Mouse (Mus musculus) forebrain, embryonic 11.5 days (tissue): ENCODE data around the gene Slc17a4. TPM values are rescaled to one million over a fixed set of nuclear protein-coding genes. Genes with fewer than 3 reads are reported as not detected.

Experiments
- ATAC-seq: fragments of 200-750 bp; cut with Nextera tagmentation; replicated peaks from 2 replicates; pipeline ENCODE4 v1.8.0; 2017; ENCODE audit warnings: moderate TSS enrichment; ENCODE audit not compliant: low FRiP score
- DNase-seq: peaks from one replicate; pipeline ENCODE4 v3.0.0-alpha.2; 2017; ENCODE audit warnings: low spot score
- H3K27ac ChIP-seq: fragments of 300-500 bp; sonication (generic); 2 replicates; pipeline ENCODE4 v1.5.1; 2014; ENCODE audit warnings: low read depth, low read length
- H3K27me3 ChIP-seq: fragments of 300-500 bp; sonication (generic); 2 replicates; pipeline ENCODE4 v1.6.1; 2014; ENCODE audit warnings: mild to moderate bottlenecking, low read length, mixed read lengths; ENCODE audit not compliant: control insufficient read depth, insufficient read depth
- H3K36me3 ChIP-seq: fragments of 300-500 bp; sonication (generic); 2 replicates; pipeline ENCODE4 v1.6.1; 2014; ENCODE audit warnings: mild to moderate bottlenecking, low read length, moderate library complexity, mixed read lengths; ENCODE audit not compliant: control insufficient read depth, insufficient read depth
- H3K4me1 ChIP-seq: fragments of 300-500 bp; sonication (generic); replicated peaks from 2 replicates; pipeline ENCODE4 v1.6.1; 2014; ENCODE audit warnings: low read length, mixed read lengths; ENCODE audit not compliant: control insufficient read depth, insufficient read depth
- H3K4me2 ChIP-seq: fragments of 300-500 bp; sonication (generic); 2 replicates; pipeline ENCODE4 v1.6.1; 2014; ENCODE audit warnings: low read depth, mild to moderate bottlenecking, low read length, moderate library complexity, mixed read lengths; ENCODE audit not compliant: severe bottlenecking
- H3K4me3 ChIP-seq: fragments of 300-500 bp; sonication (generic); 2 replicates; pipeline ENCODE4 v1.5.1; 2014; ENCODE audit warnings: low read depth, low read length
- H3K9ac ChIP-seq: fragments of 300-500 bp; sonication (generic); 2 replicates; pipeline ENCODE4 v1.6.1; 2014; ENCODE audit warnings: low read length
- H3K9me3 ChIP-seq: fragments of 300-500 bp; sonication (generic); 2 replicates; pipeline ENCODE4 v1.6.1; 2016; ENCODE audit warnings: low read length, mixed read lengths; ENCODE audit not compliant: control insufficient read depth
- WGBS: fragments of 180-500 bp; shearing (Covaris S2); extraction: QIAGEN DNeasy Blood & Tissue Kit; methylation state at CpG from one replicate; pipeline ENCODE4 v1.1.7; 2014; 5-methylcytosine and 5-hydroxymethylcytosine counted together
- polyA plus RNA-seq: library from polyadenylated mRNA; unstranded; fragments of >200 nt; fragmentation: Nextera tagmentation; extraction: Ambion mirVana; gene quantifications from 2 replicates; pipeline ENCODE4 v1.2.1, GENCODE M21; 2014

Gene Slc17a4
- not detected in 2 replicates for polyA plus RNA-seq

GRCm38 (mm10) chr13:23914376-23915167 lies at the start of gene Slc17a4:
Gene Slc17a4, minus strand, starts transcription at chr13:23915009.
- no peak within 1 kb of the TSS for H3K4me3 ChIP-seq
- no peaks in the 10 kb centered on the region for H3K27me3 ChIP-seq
- ATAC-seq (no peak), DNase-seq (no peak)
- no peaks in the 10 kb centered on the region for H3K36me3 ChIP-seq
- no peak within 1 kb of the TSS for H3K27ac ChIP-seq
- H3K9ac ChIP-seq = no peak within 1 kb of the TSS
- WGBS = 75% methylated on average over 9 of the region's 9 CpGs
- H3K4me1 ChIP-seq = no peaks in the 10 kb centered on the region
- no peak within 1 kb of the TSS for H3K4me2 ChIP-seq
- H3K9me3 ChIP-seq = no peaks in the 10 kb centered on the region

- no peaks in the 10 kb centered on the region for H3K9me3 ChIP-seq
- no peaks in the 10 kb centered on the region for H3K27me3 ChIP-seq
- no peak overlapping the region for H3K4me2 ChIP-seq
- DNase-seq = no peak
- ATAC-seq = no peak
- H3K4me1 ChIP-seq = no peaks in the 10 kb centered on the region
- WGBS = 18% methylated on average over 2 of the region's 2 CpGs
- no peaks in the 10 kb centered on the region for H3K36me3 ChIP-seq
- H3K9ac ChIP-seq = no peak overlapping the region
- H3K27ac ChIP-seq = no peak overlapping the region
- H3K4me3 ChIP-seq = no peak overlapping the region
These were observed 45.0 kb upstream of the Slc17a4 start for GRCm38 (mm10) chr13:23959776-23960175.

GRCm38 (mm10) chr13:23950928-23951327 lies 36.1 kb upstream of the Slc17a4 start:
- H3K27ac ChIP-seq = no peak overlapping the region
- 78% methylated on average over 3 of the region's 3 CpGs for WGBS
- no peaks in the 10 kb centered on the region for H3K9me3 ChIP-seq
- no peak for ATAC-seq
- no peak overlapping the region for H3K9ac ChIP-seq
- no peaks in the 10 kb centered on the region for H3K27me3 ChIP-seq
- no peak overlapping the region for H3K4me3 ChIP-seq
- no peak overlapping the region for H3K4me2 ChIP-seq
- H3K4me1 ChIP-seq = 0 out of 2 replicates have a peak, but pooled peaks cover 2% of the 10 kb centered on the region
- no peak for DNase-seq
- H3K36me3 ChIP-seq = no peaks in the 10 kb centered on the region

GRCm38 (mm10) chr13:23949484-23950246 lies 34.9 kb upstream of the Slc17a4 start:
- DNase-seq (no peak), ATAC-seq (peak; percentile 56)
- Histone ChIP-seq H3K36me3 (no peaks in the 10 kb centered on the region), H3K4me3 (no peak overlapping the region), H3K4me1 (0 out of 2 replicates have a peak, but pooled peaks cover 2% of the 10 kb centered on the region), H3K27me3 (no peaks in the 10 kb centered on the region), H3K9me3 (no peaks in the 10 kb centered on the region), H3K27ac (no peak overlapping the region), H3K4me2 (no peak overlapping the region), H3K9ac (no peak overlapping the region)
- WGBS = 57% methylated on average over 14 of the region's 14 CpGs

GRCm38 (mm10) chr13:23946254-23946653 lies 31.4 kb upstream of the Slc17a4 start:
- Histone ChIP-seq H3K36me3 (no peaks in the 10 kb centered on the region), H3K9ac (no peak overlapping the region), H3K27me3 (no peaks in the 10 kb centered on the region), H3K27ac (no peak overlapping the region), H3K4me3 (no peak overlapping the region), H3K4me2 (no peak overlapping the region), H3K9me3 (no peaks in the 10 kb centered on the region), H3K4me1 (0 out of 2 replicates have a peak, but pooled peaks cover 2% of the 10 kb centered on the region)
- DNase-seq = no peak
- WGBS = 35% methylated on average over 2 of the region's 2 CpGs
- no peak for ATAC-seq

GRCm38 (mm10) chr13:23942861-23943260 lies 28.1 kb upstream of the Slc17a4 start:
- DNase-seq (no peak), ATAC-seq (no peak)
- no peak overlapping the region for H3K9ac ChIP-seq
- no peak overlapping the region for H3K27ac ChIP-seq
- H3K4me3 ChIP-seq = no peak overlapping the region
- no peaks in the 10 kb centered on the region for H3K36me3 ChIP-seq
- no peak overlapping the region for H3K4me2 ChIP-seq
- no peaks in the 10 kb centered on the region for H3K9me3 ChIP-seq
- H3K27me3 ChIP-seq = no peaks in the 10 kb centered on the region
- 51% methylated on average over 2 of the region's 2 CpGs for WGBS
- H3K4me1 ChIP-seq = 0 out of 2 replicates have a peak, but pooled peaks cover 2% of the 10 kb centered on the region

- 55% methylated on average over 6 of the region's 6 CpGs for WGBS
- H3K4me3 ChIP-seq = no peak overlapping the region
These were observed 25.5 kb upstream of the Slc17a4 start for GRCm38 (mm10) chr13:23940291-23940690.

GRCm38 (mm10) chr13:23938699-23939098 lies 23.9 kb upstream of the Slc17a4 start:
- no peaks in the 10 kb centered on the region for H3K36me3 ChIP-seq
- no peaks in the 10 kb centered on the region for H3K27me3 ChIP-seq
- H3K4me1 ChIP-seq = no peaks in the 10 kb centered on the region
- H3K4me3 ChIP-seq = no peak overlapping the region
- whole genome bisulfite sequencing = 89% methylated on average over 1 of the region's 1 CpGs
- no peak overlapping the region for H3K4me2 ChIP-seq
- ATAC-seq (no peak), DNase-seq (no peak)
- H3K9ac ChIP-seq = no peak overlapping the region
- H3K27ac ChIP-seq = no peak overlapping the region
- no peaks in the 10 kb centered on the region for H3K9me3 ChIP-seq

More at GRCm38 (mm10) chr13:23940291-23940690, 25.5 kb upstream of the Slc17a4 start:
- no peak overlapping the region for H3K9ac ChIP-seq
- ATAC-seq (no peak), DNase-seq (no peak)
- H3K4me1 ChIP-seq = no peaks in the 10 kb centered on the region
- H3K27me3 ChIP-seq = no peaks in the 10 kb centered on the region
- H3K27ac ChIP-seq = no peak overlapping the region
- no peaks in the 10 kb centered on the region for H3K9me3 ChIP-seq
- H3K4me2 ChIP-seq = no peak overlapping the region
- H3K36me3 ChIP-seq = no peaks in the 10 kb centered on the region
